Mouse (Mus musculus) megakaryocyte, embryonic 14.5 days (primary cell): ENCODE data around the gene Galns.

Source experiments
- FLI1 ChIP-seq: IDR thresholded peaks from 2 replicates; pipeline ENCODE4 v1.6.1; 2012; ENCODE audit warnings: low read length, inconsistent platforms, mixed read lengths
- GATA1 ChIP-seq: IDR thresholded peaks from 3 replicates; pipeline ENCODE4 v1.6.1; 2012; ENCODE audit warnings: mixed read lengths, low read length, inconsistent platforms, borderline replicate concordance

DNA sequence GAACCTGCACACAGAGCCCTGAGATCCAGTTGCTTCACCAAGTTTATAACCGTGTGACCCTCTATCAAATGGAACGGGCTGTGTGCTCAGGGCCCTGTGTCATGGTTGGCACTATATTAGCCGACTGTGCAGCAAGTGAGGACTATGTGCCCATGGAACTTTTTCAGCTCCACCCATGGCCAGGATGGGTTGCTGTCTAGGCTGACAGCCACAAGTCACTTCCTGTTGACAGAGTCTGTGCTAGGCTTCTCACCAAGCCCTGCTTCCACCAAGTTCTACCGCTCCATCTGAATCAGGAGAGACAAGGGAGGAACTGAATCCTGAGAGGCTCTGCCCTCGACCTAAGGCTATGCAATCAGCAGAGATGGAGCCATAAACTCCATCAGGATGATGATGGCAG lies 50.1 kb downstream of the Galns start:
- TF ChIP-seq GATA1 (no peak), FLI1 (no peak)
